Mouse (Mus musculus): ENCODE measurements around the gene Tgfbr2. TPM values are rescaled to one million over a fixed set of nuclear protein-coding genes. Genes with fewer than 3 reads are reported as not detected.

The Tgfbr2 gene
- total RNA-seq, 2 experiments from 2014 or later: 71.8 to 72.1 TPM

GRCm38 (mm10) chr9:116197491-116198170, 22.5 kb upstream of the Tgfbr2 start:
- DNase-seq (ENCODE audit: low spot score in 2 of 2): no peak

GRCm38 (mm10) chr9:116193889-116194450, 18.8 kb upstream of the Tgfbr2 start:
- DNase-seq (ENCODE audit: low spot score in 2 of 2): no peak

GRCm38 (mm10) chr9:116193535-116193881, 18.3 kb upstream of the Tgfbr2 start:
- no peak for DNase-seq (ENCODE audit: low spot score in 2 of 2)

- no peak for DNase-seq (ENCODE audit: low spot score in 2 of 2)
Measured at GRCm38 (mm10) chr9:116192826-116193534, 17.8 kb upstream of the Tgfbr2 start.

GRCm38 (mm10) chr9:116192253-116192652, 17.1 kb upstream of the Tgfbr2 start:
- no peak for DNase-seq (ENCODE audit: low spot score in 2 of 2)

- DNase-seq (ENCODE audit: low spot score in 2 of 2): no peak
Measured at GRCm38 (mm10) chr9:116189831-116190230, 14.7 kb upstream of the Tgfbr2 start.

- no peak for DNase-seq (ENCODE audit: low spot score in 2 of 2)
Measured at GRCm38 (mm10) chr9:116188952-116189666, 13.9 kb upstream of the Tgfbr2 start.

GRCm38 (mm10) chr9:116187181-116187731, 12.1 kb upstream of the Tgfbr2 start:
- no peak for DNase-seq (ENCODE audit: low spot score in 2 of 2)

- no peak for DNase-seq (ENCODE audit: low spot score in 2 of 2)
Measured at GRCm38 (mm10) chr9:116184903-116185302, 9.7 kb upstream of the Tgfbr2 start.

- DNase-seq (ENCODE audit: low spot score in 2 of 2): no peak
Measured at GRCm38 (mm10) chr9:116183035-116183434, 7.9 kb upstream of the Tgfbr2 start.

GRCm38 (mm10) chr9:116181608-116182007, 6.4 kb upstream of the Tgfbr2 start:
- DNase-seq (ENCODE audit: low spot score in 2 of 2): no peak

- no peak for DNase-seq (ENCODE audit: low spot score in 2 of 2)
Measured at GRCm38 (mm10) chr9:116178151-116178550, 3.0 kb upstream of the Tgfbr2 start.

- DNase-seq (ENCODE audit: low spot score in 2 of 2): no peak
Measured at GRCm38 (mm10) chr9:116177108-116177507, 1.9 kb upstream of the Tgfbr2 start.

- no peak for DNase-seq (ENCODE audit: low spot score in 2 of 2)
Measured at GRCm38 (mm10) chr9:116175488-116176115, 442 bp upstream of the Tgfbr2 start.

- DNase-seq (ENCODE audit: low spot score in 2 of 2): no peak
Measured at GRCm38 (mm10) chr9:116173473-116174170, 1.5 kb downstream of the Tgfbr2 start.

GRCm38 (mm10) chr9:116173059-116173458, 2.1 kb downstream of the Tgfbr2 start:
- no peak for DNase-seq (ENCODE audit: low spot score in 2 of 2)

GRCm38 (mm10) chr9:116169067-116169466, 6.1 kb downstream of the Tgfbr2 start:
- DNase-seq (ENCODE audit: low spot score in 2 of 2): no peak

GRCm38 (mm10) chr9:116167304-116167880, 7.8 kb downstream of the Tgfbr2 start:
- no peak for DNase-seq (ENCODE audit: low spot score in 2 of 2)

- DNase-seq (ENCODE audit: low spot score in 2 of 2): no peak
Measured at GRCm38 (mm10) chr9:116166363-116166762, 8.8 kb downstream of the Tgfbr2 start.

- no peak for DNase-seq (ENCODE audit: low spot score in 2 of 2)
Measured at GRCm38 (mm10) chr9:116163883-116164282, 11.3 kb downstream of the Tgfbr2 start.
